ENCODE assay signal across 9 mouse cellular contexts in genomic region chr1:151177937-151178271, GRCm38 (mm10). TPM values are rescaled to one million over a fixed set of nuclear protein-coding genes. Genes with fewer than 3 reads are reported as not detected.
DNase-seq lines count a peak whose midpoint lies in the region; ATAC-seq lines count a peak whose summit lies in the region.
"Had no signal": no experiment of that assay in that cellular context is flagged by ENCODE, and none has a peak within 500 bp of the region (broad histone marks: within the 10 kb centered on the region; RNA-seq: fewer than 3 reads in every experiment).

No protein-coding gene starts in this region.

- H3K36me3 ChIP-seq in kidney, embryonic 16.5 days (ENCODE audit: insufficient read depth, low read length): no peaks in the 10 kb centered on the region
- no peaks in the 10 kb centered on the region for H3K36me3 ChIP-seq in embryonic facial prominence, embryonic 11.5 days (replicated peaks; ENCODE audit: control insufficient read depth, insufficient read depth, low read depth, low read length)
- no peaks in the 10 kb centered on the region for H3K36me3 ChIP-seq in hindbrain, embryonic 15.5 days
- H3K36me3 ChIP-seq in midbrain, embryonic 13.5 days: no peaks in the 10 kb centered on the region

- H3K4me2 ChIP-seq in kidney, embryonic 16.5 days (replicated peaks; ENCODE audit: low read depth, low read length): peak overlapping the region; percentile 51
- H3K4me2 ChIP-seq in embryonic facial prominence, embryonic 11.5 days (ENCODE audit: low read depth, low read length): peak overlapping the region; percentile 50
- peak overlapping the region; percentile 50 for H3K4me2 ChIP-seq in hindbrain, embryonic 15.5 days
- peak overlapping the region; percentile 48 for H3K4me2 ChIP-seq in midbrain, embryonic 13.5 days (replicated peaks)

- peak overlapping the region; percentile 32 for H3K4me3 ChIP-seq in kidney, embryonic 16.5 days (ENCODE audit: low read length)
- H3K4me3 ChIP-seq in embryonic facial prominence, embryonic 11.5 days (ENCODE audit: low read depth, low read length): no peak overlapping the region
- peak overlapping the region; percentile 31 for H3K4me3 ChIP-seq in hindbrain, embryonic 15.5 days
- H3K4me3 ChIP-seq in midbrain, embryonic 13.5 days (replicated peaks): peak overlapping the region; percentile 29

- no peak for DNase-seq in kidney, postnatal 36 days
- no peak for DNase-seq in embryonic facial prominence, embryonic 11.5 days (ENCODE audit: low spot score)
- DNase-seq in urinary bladder, postnatal 14 days (ENCODE audit: low spot score): no peak
- no peak for DNase-seq in yolk sac, embryonic 10.5 days (ENCODE audit: low spot score)
- DNase-seq in urinary bladder, postnatal 10 days (ENCODE audit: low spot score): no peak

- H3K27me3 ChIP-seq in kidney, embryonic 16.5 days (ENCODE audit: insufficient read depth, low read length): no peaks in the 10 kb centered on the region
- H3K27me3 ChIP-seq in embryonic facial prominence, embryonic 11.5 days (ENCODE audit: control insufficient read depth, insufficient read depth, low read length): no peaks in the 10 kb centered on the region
- no peaks in the 10 kb centered on the region for H3K27me3 ChIP-seq in hindbrain, embryonic 15.5 days
- H3K27me3 ChIP-seq in midbrain, embryonic 13.5 days: no peaks in the 10 kb centered on the region

- no peak for ATAC-seq in kidney, embryonic 16.5 days (ENCODE audit: low FRiP score, low TSS enrichment)
- ATAC-seq in embryonic facial prominence, embryonic 11.5 days (replicated peaks; ENCODE audit: insufficient number of reproducible peaks, low FRiP score, low TSS enrichment, low read depth): no peak
- 0 out of 2 replicates have a peak, but pooled peaks have one; percentile 23 for ATAC-seq in hindbrain, embryonic 15.5 days (ENCODE audit: low FRiP score, low read depth)
- ATAC-seq in midbrain, embryonic 13.5 days: no peak; the same call in 1 of the 2 replicates

- H3K9me3 ChIP-seq in kidney, embryonic 16.5 days (ENCODE audit: low read length): no peaks in the 10 kb centered on the region
- H3K9me3 ChIP-seq in embryonic facial prominence, embryonic 11.5 days (replicated peaks; ENCODE audit: control insufficient read depth, low read length): no peaks in the 10 kb centered on the region
- no peaks in the 10 kb centered on the region for H3K9me3 ChIP-seq in hindbrain, embryonic 15.5 days
- H3K9me3 ChIP-seq in midbrain, embryonic 13.5 days: no peaks in the 10 kb centered on the region

- H3K4me1 ChIP-seq in kidney, embryonic 16.5 days (ENCODE audit: insufficient read depth, low read length): peaks cover 14% of the 10 kb centered on the region
- H3K4me1 ChIP-seq in embryonic facial prominence, embryonic 11.5 days (ENCODE audit: control insufficient read depth, insufficient read depth, low read length): no peaks in the 10 kb centered on the region
- peaks cover 11% of the 10 kb centered on the region; the same call in 1 of the 2 replicates for H3K4me1 ChIP-seq in hindbrain, embryonic 15.5 days (replicated peaks)
- peaks cover 16% of the 10 kb centered on the region for H3K4me1 ChIP-seq in midbrain, embryonic 13.5 days (replicated peaks)

- H3K27ac ChIP-seq in kidney, embryonic 16.5 days (ENCODE audit: low read length): peak overlapping the region; percentile 61
- H3K27ac ChIP-seq in embryonic facial prominence, embryonic 11.5 days (replicated peaks; ENCODE audit: low read depth, low read length): no peak overlapping the region
- H3K27ac ChIP-seq in hindbrain, embryonic 15.5 days (replicated peaks): no peak overlapping the region; the same call in 1 of the 2 replicates
- H3K27ac ChIP-seq in midbrain, embryonic 13.5 days: no peak overlapping the region

- WGBS in kidney, embryonic 16.5 days: 6% methylated on average over 4 of the region's 4 CpGs
- 16% methylated on average over 4 of the region's 4 CpGs for WGBS in embryonic facial prominence, embryonic 11.5 days
- 8% methylated on average over 4 of the region's 4 CpGs for WGBS in hindbrain, embryonic 15.5 days
- 8% methylated on average over 4 of the region's 4 CpGs for WGBS in midbrain, embryonic 13.5 days

- H3K9ac ChIP-seq in kidney, embryonic 16.5 days (replicated peaks; ENCODE audit: low read length): no peak overlapping the region
- 0 out of 2 replicates have a peak overlapping the region, but pooled peaks have one; percentile 40 for H3K9ac ChIP-seq in embryonic facial prominence, embryonic 11.5 days (replicated peaks; ENCODE audit: low read length)
- H3K9ac ChIP-seq in hindbrain, embryonic 15.5 days: no peak overlapping the region
- 0 out of 2 replicates have a peak overlapping the region, but pooled peaks have one; percentile 7 for H3K9ac ChIP-seq in midbrain, embryonic 13.5 days (replicated peaks)

RNA-seq across cellular contexts. Expression of gene Gm47985, which starts 4.4 kb away (rescaled TPM):
- 0.25 and 0.48 TPM in 2 replicates for polyA plus RNA-seq in kidney, embryonic 16.5 days (2015; fragmentation: Nextera tagmentation; extraction: Ambion mirVana)
- 0.49 and 0.66 TPM in 2 replicates for polyA plus RNA-seq in embryonic facial prominence, embryonic 11.5 days (2014; fragmentation: Nextera tagmentation; extraction: Ambion mirVana)
- not detected in 2 replicates for polyA plus RNA-seq in hindbrain, embryonic 15.5 days (2015; fragmentation: Nextera tagmentation; extraction: Ambion mirVana)
- 0.11 and 0.19 TPM in 2 replicates for polyA plus RNA-seq in midbrain, embryonic 13.5 days (2015; fragmentation: Nextera tagmentation; extraction: Ambion mirVana)
- polyA plus RNA-seq: thymus, postnatal 0 days had no signal

RNA-seq across cellular contexts. Expression of gene Gm8947, which starts 14.3 kb away (rescaled TPM):
- 0.86 and 0.91 TPM in 2 replicates for polyA plus RNA-seq in kidney, embryonic 16.5 days (2015; fragmentation: Nextera tagmentation; extraction: Ambion mirVana)
- polyA plus RNA-seq in embryonic facial prominence, embryonic 11.5 days (2014; fragmentation: Nextera tagmentation; extraction: Ambion mirVana): 0.45 TPM in 1 of 2 replicates, not detected in the other
- polyA plus RNA-seq in hindbrain, embryonic 15.5 days (2015; fragmentation: Nextera tagmentation; extraction: Ambion mirVana): not detected in 2 replicates
- polyA plus RNA-seq in midbrain, embryonic 13.5 days (2015; fragmentation: Nextera tagmentation; extraction: Ambion mirVana): not detected in 2 replicates
- polyA plus RNA-seq: thymus, postnatal 0 days had no signal

RNA-seq across cellular contexts. Expression of gene Gm47995, which starts 20.3 kb away (rescaled TPM):
- polyA plus RNA-seq in kidney, embryonic 16.5 days (2015; fragmentation: Nextera tagmentation; extraction: Ambion mirVana): 0.50 TPM in 1 of 2 replicates, not detected in the other
- polyA plus RNA-seq in embryonic facial prominence, embryonic 11.5 days (2014; fragmentation: Nextera tagmentation; extraction: Ambion mirVana): 0.36 TPM in 1 of 2 replicates, not detected in the other
- polyA plus RNA-seq in hindbrain, embryonic 15.5 days (2015; fragmentation: Nextera tagmentation; extraction: Ambion mirVana): not detected in 2 replicates
- polyA plus RNA-seq in midbrain, embryonic 13.5 days (2015; fragmentation: Nextera tagmentation; extraction: Ambion mirVana): not detected in 2 replicates
- polyA plus RNA-seq: thymus, postnatal 0 days had no signal

RNA-seq across cellular contexts. Expression of gene 3110040M04Rik, which starts 26.0 kb away (rescaled TPM):
- polyA plus RNA-seq in kidney, embryonic 16.5 days (2015; fragmentation: Nextera tagmentation; extraction: Ambion mirVana): 1.4 and 1.9 TPM in 2 replicates
- polyA plus RNA-seq in embryonic facial prominence, embryonic 11.5 days (2014; fragmentation: Nextera tagmentation; extraction: Ambion mirVana): not detected in 2 replicates
- not detected in 2 replicates for polyA plus RNA-seq in hindbrain, embryonic 15.5 days (2015; fragmentation: Nextera tagmentation; extraction: Ambion mirVana)
- polyA plus RNA-seq in midbrain, embryonic 13.5 days (2015; fragmentation: Nextera tagmentation; extraction: Ambion mirVana): not detected in 2 replicates
- polyA plus RNA-seq: thymus, postnatal 0 days had no signal

RNA-seq across cellular contexts. Expression of gene Gm47996, which starts 32.0 kb away (rescaled TPM):
- 0.67 TPM in 2 replicates for polyA plus RNA-seq in kidney, embryonic 16.5 days (2015; fragmentation: Nextera tagmentation; extraction: Ambion mirVana)
- 0.54 TPM in 1 of 2 replicates, not detected in the other for polyA plus RNA-seq in embryonic facial prominence, embryonic 11.5 days (2014; fragmentation: Nextera tagmentation; extraction: Ambion mirVana)
- polyA plus RNA-seq in hindbrain, embryonic 15.5 days (2015; fragmentation: Nextera tagmentation; extraction: Ambion mirVana): not detected in 2 replicates
- polyA plus RNA-seq in midbrain, embryonic 13.5 days (2015; fragmentation: Nextera tagmentation; extraction: Ambion mirVana): not detected in 2 replicates
- polyA plus RNA-seq: thymus, postnatal 0 days had no signal

Comparison
In these comparisons a context has a peak if more than half of its experiments do, and no peak if none do; other contexts are left out.
1. H3K9ac ChIP-seq: peak in embryonic facial prominence, embryonic 11.5 days (single experiment) and midbrain, embryonic 13.5 days (single experiment); none in kidney, embryonic 16.5 days (single experiment) and hindbrain, embryonic 15.5 days (single experiment).
2. Peak in every context shown above with its lines, with median percentiles within 50 percentile points of each other: H3K4me2 ChIP-seq.